Mouse (Mus musculus): ENCODE data around the gene Hspa5. TPM values are rescaled to one million over a fixed set of nuclear protein-coding genes. Genes with fewer than 3 reads are reported as not detected.
"Not testable (repeated sequence)": the region's sequence is repeated elsewhere in the genome, so short reads cannot be mapped to it uniquely, and the experiment has no call there.

Gene Hspa5
- polyA plus RNA-seq, 1 experiment from 2014 or later, result 505 TPM

GRCm38 (mm10) chr2:34750245-34750644 lies 21.5 kb upstream of the Hspa5 start:
- Histone ChIP-seq H3K4me2 (no peak overlapping the region), H3K9ac (no peak overlapping the region), H3K36me3 (0 out of 2 replicates have a peak, but pooled peaks cover 5% of the 10 kb centered on the region), H3K9me3 (no peaks in the 10 kb centered on the region), H3K4me3 (no peak overlapping the region), H3K4me1 (replicated peaks) (peaks cover 34% of the 10 kb centered on the region), H3K27me3 (no peaks in the 10 kb centered on the region), H3K27ac (replicated peaks) (no peak overlapping the region)
- 87% methylated on average over 2 of the region's 2 CpGs for WGBS
- ATAC-seq (ENCODE audit: low read depth), result no peak

- Histone ChIP-seq H3K27ac (replicated peaks) (peak overlapping the region; percentile 96), H3K9me3 (no peaks in the 10 kb centered on the region), H3K4me2 (peak overlapping the region; percentile 71), H3K27me3 (no peaks in the 10 kb centered on the region), H3K9ac (peak overlapping the region; percentile 99), H3K36me3 (no peaks in the 10 kb centered on the region), H3K4me1 (replicated peaks) (peaks cover 35% of the 10 kb centered on the region), H3K4me3 (peak overlapping the region; percentile 88)
- peak; percentile 95 for ATAC-seq (ENCODE audit: low read depth)
- under 1% methylated on average over 82 of the region's 106 CpGs for WGBS
These were observed 17.8 kb upstream of the Hspa5 start for GRCm38 (mm10) chr2:34753811-34754550.

GRCm38 (mm10) chr2:34754551-34755358 lies 17.0 kb upstream of the Hspa5 start, which contains the start of gene Gapvd1:
Gene Gapvd1, minus strand, starts transcription at chr2:34755232.
- H3K4me2 ChIP-seq, result peak within 1 kb of the TSS; percentile 71
- peak within 1 kb of the TSS; percentile 88 for H3K4me3 ChIP-seq
- H3K27me3 ChIP-seq, result no peaks in the 10 kb centered on the region
- no peaks in the 10 kb centered on the region for H3K9me3 ChIP-seq
- WGBS, result 2% methylated on average over 14 of the region's 14 CpGs
- peak within 1 kb of the TSS; percentile 96 for H3K27ac ChIP-seq (replicated peaks)
- no peaks in the 10 kb centered on the region for H3K36me3 ChIP-seq
- H3K4me1 ChIP-seq (replicated peaks), result peaks cover 35% of the 10 kb centered on the region
- peak within 1 kb of the TSS; percentile 99 for H3K9ac ChIP-seq
- no peak for ATAC-seq (ENCODE audit: low read depth)

- WGBS, result 74% methylated on average over 1 of the region's 1 CpGs
- Histone ChIP-seq H3K27ac (replicated peaks) (no peak overlapping the region), H3K9me3 (no peaks in the 10 kb centered on the region), H3K27me3 (no peaks in the 10 kb centered on the region), H3K4me1 (replicated peaks) (peaks cover 18% of the 10 kb centered on the region), H3K9ac (no peak overlapping the region), H3K36me3 (no peaks in the 10 kb centered on the region), H3K4me2 (no peak overlapping the region), H3K4me3 (no peak overlapping the region)
- no peak for ATAC-seq (ENCODE audit: low read depth)
These were observed 14.4 kb upstream of the Hspa5 start for GRCm38 (mm10) chr2:34757341-34757740.

GRCm38 (mm10) chr2:34761272-34761671 lies 10.5 kb upstream of the Hspa5 start:
- not testable (repeated sequence) for H3K9ac ChIP-seq; H3K27ac ChIP-seq (replicated peaks); H3K27me3 ChIP-seq; H3K4me2 ChIP-seq; H3K4me3 ChIP-seq; H3K9me3 ChIP-seq; H3K4me1 ChIP-seq (replicated peaks); H3K36me3 ChIP-seq; ATAC-seq (ENCODE audit: low read depth)
- 92% methylated on average over 5 of the region's 5 CpGs for WGBS

GRCm38 (mm10) chr2:34762174-34762573 lies 9.6 kb upstream of the Hspa5 start:
- Histone ChIP-seq H3K36me3 (no peaks in the 10 kb centered on the region), H3K9ac (no peak overlapping the region), H3K27ac (replicated peaks) (no peak overlapping the region), H3K9me3 (no peaks in the 10 kb centered on the region; the same call in 1 of the 2 replicates), H3K4me2 (no peak overlapping the region), H3K4me3 (no peak overlapping the region), H3K27me3 (no peaks in the 10 kb centered on the region), H3K4me1 (replicated peaks) (no peaks in the 10 kb centered on the region)
- WGBS, result 82% methylated on average over 2 of the region's 2 CpGs
- no peak for ATAC-seq (ENCODE audit: low read depth)

GRCm38 (mm10) chr2:34762872-34763271 lies 8.9 kb upstream of the Hspa5 start:
- no peaks in the 10 kb centered on the region for H3K4me1 ChIP-seq (replicated peaks)
- H3K27me3 ChIP-seq, result no peaks in the 10 kb centered on the region
- no peak overlapping the region for H3K4me3 ChIP-seq
- no peak overlapping the region for H3K27ac ChIP-seq (replicated peaks)
- ATAC-seq (ENCODE audit: low read depth), result no peak
- WGBS, result 61% methylated on average over 2 of the region's 2 CpGs
- H3K9ac ChIP-seq, result no peak overlapping the region
- H3K36me3 ChIP-seq, result no peaks in the 10 kb centered on the region
- no peak overlapping the region for H3K4me2 ChIP-seq
- H3K9me3 ChIP-seq, result no peaks in the 10 kb centered on the region; the same call in 1 of the 2 replicates

- no peaks in the 10 kb centered on the region for H3K36me3 ChIP-seq
- no peak overlapping the region for H3K4me3 ChIP-seq
- no peak overlapping the region for H3K9ac ChIP-seq
- 88% methylated on average over 5 of the region's 12 CpGs for WGBS
- H3K9me3 ChIP-seq, result no peaks in the 10 kb centered on the region; the same call in 1 of the 2 replicates
- no peaks in the 10 kb centered on the region for H3K27me3 ChIP-seq
- no peak overlapping the region for H3K27ac ChIP-seq (replicated peaks)
- no peaks in the 10 kb centered on the region for H3K4me1 ChIP-seq (replicated peaks)
- no peak for ATAC-seq (ENCODE audit: low read depth)
- no peak overlapping the region for H3K4me2 ChIP-seq
These were observed 7.0 kb upstream of the Hspa5 start for GRCm38 (mm10) chr2:34764801-34765200.

GRCm38 (mm10) chr2:34770049-34770448 lies 1.7 kb upstream of the Hspa5 start:
- no peak for ATAC-seq (ENCODE audit: low read depth)
- Histone ChIP-seq H3K4me2 (peak overlapping the region; percentile 64), H3K4me3 (peak overlapping the region; percentile 79; the same call in 1 of the 2 replicates)

GRCm38 (mm10) chr2:34770951-34771350 lies 819 bp upstream of the Hspa5 start:
- Histone ChIP-seq H3K9me3 (no peaks in the 10 kb centered on the region; the same call in 1 of the 2 replicates), H3K36me3 (peaks cover 29% of the 10 kb centered on the region), H3K27me3 (no peaks in the 10 kb centered on the region), H3K27ac (replicated peaks) (peak overlapping the region; percentile 95), H3K4me1 (replicated peaks) (peaks cover 41% of the 10 kb centered on the region), H3K4me2 (peak overlapping the region; percentile 64), H3K9ac (peak overlapping the region; percentile 95), H3K4me3 (peak overlapping the region; percentile 79)
- no peak for ATAC-seq (ENCODE audit: low read depth)
- 5% methylated on average over 6 of the region's 6 CpGs for WGBS

More at GRCm38 (mm10) chr2:34770049-34770448, 1.7 kb upstream of the Hspa5 start:
- peaks cover 20% of the 10 kb centered on the region for H3K36me3 ChIP-seq
- H3K27me3 ChIP-seq, result no peaks in the 10 kb centered on the region
- WGBS, result 95% methylated on average over 2 of the region's 2 CpGs
- H3K4me1 ChIP-seq (replicated peaks), result peaks cover 32% of the 10 kb centered on the region
- no peak overlapping the region for H3K9ac ChIP-seq
- H3K9me3 ChIP-seq, result no peaks in the 10 kb centered on the region; the same call in 1 of the 2 replicates
- 0 out of 2 replicates have a peak overlapping the region, but pooled peaks have one; percentile 95 for H3K27ac ChIP-seq (replicated peaks)

- Histone ChIP-seq H3K27me3 (no peaks in the 10 kb centered on the region), H3K27ac (replicated peaks) (peak overlapping the region; percentile 92), H3K4me2 (peak overlapping the region; percentile 83), H3K4me3 (peak overlapping the region; percentile 79), H3K4me1 (replicated peaks) (peaks cover 57% of the 10 kb centered on the region), H3K36me3 (peaks cover 45% of the 10 kb centered on the region), H3K9me3 (no peaks in the 10 kb centered on the region), H3K9ac (peak overlapping the region; percentile 97)
- ATAC-seq (ENCODE audit: low read depth), result peak; percentile 62
- 4% methylated on average over 50 of the region's 50 CpGs for WGBS
These were observed 774 bp downstream of the Hspa5 start for GRCm38 (mm10) chr2:34772252-34773235.

Data from neural tube, embryonic 13.5 days (tissue).